In the genomic region with DNA sequence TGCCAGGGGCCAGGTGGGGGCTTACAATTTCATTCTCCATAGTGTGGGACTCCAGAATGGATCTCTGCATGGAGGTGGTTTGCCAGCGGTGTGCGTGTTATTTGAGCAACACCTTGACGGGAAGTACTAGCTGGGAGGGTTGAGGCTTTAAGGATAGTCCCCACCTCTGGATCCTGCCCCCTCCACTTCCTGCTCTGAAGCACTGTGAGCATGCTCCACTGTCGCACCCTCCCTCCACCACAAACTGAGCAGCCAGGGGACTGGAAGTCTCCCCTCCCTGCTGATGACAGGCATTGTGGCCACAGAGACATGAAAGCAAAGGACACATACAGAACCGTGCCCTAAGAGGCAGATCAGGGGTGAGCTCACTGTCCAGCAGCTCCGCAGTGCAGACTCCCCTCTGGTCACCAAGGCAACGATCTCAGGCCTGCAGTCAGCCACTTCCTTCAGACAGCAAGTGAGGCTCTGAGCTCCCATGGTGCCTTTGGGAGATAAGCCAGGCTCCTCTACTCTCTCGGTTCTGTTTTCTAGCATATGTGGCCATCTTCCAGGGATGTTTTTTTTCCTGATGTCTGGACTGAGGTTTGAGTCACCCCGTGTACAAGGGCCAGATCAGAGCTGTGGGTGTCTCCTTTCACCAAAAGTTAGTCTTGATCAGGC, we compare ENCODE assay signal across 8 mouse cellular contexts.
DNase-seq lines count a peak whose midpoint lies in the region; ATAC-seq and TF ChIP-seq lines count a peak whose summit lies in the region.

No protein-coding gene starts in this region.

- H3K79me2 ChIP-seq in myocyte (ENCODE audit: control insufficient read depth, insufficient read depth), result no peaks in the 10 kb centered on the region

- H3K27me3 ChIP-seq in lung, postnatal 0 days (replicated peaks; ENCODE audit: insufficient read depth, low read length), result no peaks in the 10 kb centered on the region
- H3K27me3 ChIP-seq in forebrain, embryonic 11.5 days (ENCODE audit: control insufficient read depth, insufficient read depth, low read length), result no peaks in the 10 kb centered on the region
- H3K27me3 ChIP-seq in myocyte (ENCODE audit: control insufficient read depth, insufficient read depth, insufficient read length), result peaks cover 23% of the 10 kb centered on the region

- TF ChIP-seq POLR2A in myocyte (IDR thresholded peaks at IDR 0.05; ENCODE audit: insufficient read length, low read depth), result no peak

- no peaks in the 10 kb centered on the region for H3K4me1 ChIP-seq in lung, postnatal 0 days (ENCODE audit: insufficient read depth, low read depth, low read length)
- H3K4me1 ChIP-seq in forebrain, embryonic 11.5 days (replicated peaks; ENCODE audit: control insufficient read depth, insufficient read depth, low read length), result peaks cover 4% of the 10 kb centered on the region; the same call in 1 of the 2 replicates

- no peaks in the 10 kb centered on the region for H3K9me3 ChIP-seq in lung, postnatal 0 days (ENCODE audit: low read length)
- peaks cover 2% of the 10 kb centered on the region; the same call in 1 of the 2 replicates for H3K9me3 ChIP-seq in forebrain, embryonic 11.5 days (ENCODE audit: control insufficient read depth, low read length)

- H3K4me3 ChIP-seq in lung, postnatal 0 days (ENCODE audit: low read depth, low read length), result no peak overlapping the region
- H3K4me3 ChIP-seq in forebrain, embryonic 11.5 days (ENCODE audit: low read depth, low read length), result no peak overlapping the region
- H3K4me3 ChIP-seq in myocyte, result no peak overlapping the region

- no peak overlapping the region for H3K4me2 ChIP-seq in lung, postnatal 0 days (replicated peaks; ENCODE audit: low read depth, low read length)
- H3K4me2 ChIP-seq in forebrain, embryonic 11.5 days (ENCODE audit: low read depth, low read length, severe bottlenecking), result no peak overlapping the region
- H3K4me2 ChIP-seq in myocyte (ENCODE audit: low read depth), result peak overlapping the region; percentile 30

- H3K27ac ChIP-seq in lung, postnatal 0 days (ENCODE audit: low read length), result no peak overlapping the region
- H3K27ac ChIP-seq in forebrain, embryonic 11.5 days (ENCODE audit: low read depth, low read length), result no peak overlapping the region

- no peak for TF ChIP-seq CTCF in lung, postnatal 0 days (IDR thresholded peaks at IDR 0.05)

- TF ChIP-seq EP300 in lung, postnatal 0 days (IDR thresholded peaks at IDR 0.05), result no peak

- no peaks in the 10 kb centered on the region for H3K36me3 ChIP-seq in lung, postnatal 0 days (ENCODE audit: insufficient read depth, low read length)
- H3K36me3 ChIP-seq in forebrain, embryonic 11.5 days (ENCODE audit: control insufficient read depth, insufficient read depth, low read length), result no peaks in the 10 kb centered on the region
- H3K36me3 ChIP-seq in myocyte (ENCODE audit: control insufficient read depth, insufficient read depth), result no peaks in the 10 kb centered on the region

- H3ac ChIP-seq in myocyte (ENCODE audit: control insufficient read depth, insufficient read length), result no peak overlapping the region

- DNase-seq in lung, postnatal 0 days (ENCODE audit: low spot score), result peak; percentile 12
- DNase-seq in lung, postnatal 14 days, result no peak
- no peak for DNase-seq in forebrain, embryonic 11.5 days (ENCODE audit: low spot score)
- DNase-seq in heart, postnatal 14 days, result peak; percentile 38 to 51
- DNase-seq in cerebellum, postnatal 36 days, result no peak
- DNase-seq in adrenal gland, adult 2 months, result no peak

- ATAC-seq in lung, postnatal 0 days, result peak; percentile 40; the same call in 1 of the 2 replicates
- ATAC-seq in forebrain, embryonic 11.5 days (replicated peaks; ENCODE audit: low FRiP score), result no peak
- ATAC-seq in activated CD4-positive, CD25-positive, alpha-beta regulatory T cell, adult 4 months, result no peak

- H3K9ac ChIP-seq in lung, postnatal 0 days (replicated peaks; ENCODE audit: low read depth), result no peak overlapping the region
- H3K9ac ChIP-seq in forebrain, embryonic 11.5 days (ENCODE audit: low read length), result peak overlapping the region; percentile 4; the same call in 1 of the 2 replicates

- WGBS in lung, postnatal 0 days, result 18% methylated on average over 9 of the region's 9 CpGs
- WGBS in forebrain, embryonic 11.5 days, result 23% methylated on average over 9 of the region's 9 CpGs

- intact Hi-C loops in heart, postnatal 14 days (cut with DNase I), result loop anchor here (10.0 kb wide), 1 partner anchor 598 kb away; the partner anchor contains the start of gene Mn1

TF ChIP-seq in myocyte, 11 proteins besides CTCF, POLR2A, EP300 and RAD21:
- TF ChIP-seq REST (IDR thresholded peaks at IDR 0.05; ENCODE audit: insufficient read depth, insufficient read length) (no peak), USF1 (IDR thresholded peaks at IDR 0.05; ENCODE audit: low read depth) (no peak), TCF12 (IDR thresholded peaks at IDR 0.05; ENCODE audit: insufficient read depth, poor library complexity, severe bottlenecking) (no peak), SRF (IDR thresholded peaks at IDR 0.05; ENCODE audit: control insufficient read depth, insufficient read length, low read depth) (no peak), E2F4 (IDR thresholded peaks at IDR 0.05; ENCODE audit: insufficient read depth) (no peak), MYOD1 (IDR thresholded peaks at IDR 0.05; ENCODE audit: control insufficient read depth in 1 of 3, insufficient read length in 2 of 3, low read depth in 2 of 3) (no peak), MAX (IDR thresholded peaks at IDR 0.05; ENCODE audit: low read depth) (no peak), POLR2AphosphoS2 (IDR thresholded peaks at IDR 0.05; ENCODE audit: insufficient read length, low read depth) (no peak), MYOG (IDR thresholded peaks at IDR 0.05; ENCODE audit: control insufficient read depth in 1 of 3, insufficient read depth in 1 of 3, insufficient read length in 2 of 3, low read depth in 2 of 3) (no peak), TCF3 (IDR thresholded peaks at IDR 0.05; ENCODE audit: insufficient read length, low read depth) (no peak), CEBPB (IDR thresholded peaks at IDR 0.05; ENCODE audit: insufficient read depth, poor library complexity, severe bottlenecking) (no peak)

Comparison
In these comparisons a context has a peak if more than half of its experiments do, and no peak if none do; other contexts are left out.
1. DNase-seq: peak in lung, postnatal 0 days (single experiment) and heart, postnatal 14 days (2 of 2); none in lung, postnatal 14 days (single experiment), forebrain, embryonic 11.5 days (single experiment), cerebellum, postnatal 36 days (0 of 2) and adrenal gland, adult 2 months (single experiment).